In the genomic region with DNA sequence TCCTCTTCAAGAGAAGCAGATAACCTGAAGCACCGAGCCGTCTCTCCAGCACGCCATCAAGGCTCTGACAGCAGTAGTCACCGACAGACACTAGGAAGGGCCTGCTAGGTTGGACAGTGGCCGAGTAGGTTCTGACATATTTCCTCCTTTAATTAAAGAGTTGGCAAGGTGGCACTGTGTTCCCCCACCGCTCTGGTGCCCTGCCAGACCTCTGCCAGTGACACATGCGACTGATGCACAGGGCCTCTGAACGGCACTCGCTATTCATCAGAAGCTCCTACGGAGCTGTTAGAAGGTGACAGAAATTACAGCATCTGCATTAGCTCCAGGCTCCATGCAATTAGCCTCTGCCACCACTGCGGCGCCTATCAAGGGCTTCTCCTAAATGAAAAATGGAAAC, we compare ENCODE assay signal across 18 mouse cellular contexts. TPM values are rescaled to one million over a fixed set of nuclear protein-coding genes. Genes with fewer than 3 reads are reported as not detected.
DNase-seq lines count a peak whose midpoint lies in the region; ATAC-seq and TF ChIP-seq lines count a peak whose summit lies in the region.
"Had no signal": no experiment of that assay in that cellular context is flagged by ENCODE, and none has a peak within 500 bp of the region (broad histone marks: within the 10 kb centered on the region; RNA-seq: fewer than 3 reads in every experiment).

No protein-coding gene starts in this region.

- H3K36me3 ChIP-seq in midbrain, postnatal 0 days (ENCODE audit: insufficient read depth, low read length): no peaks in the 10 kb centered on the region
- H3K36me3 ChIP-seq in midbrain, embryonic 13.5 days: no peaks in the 10 kb centered on the region
- H3K36me3 ChIP-seq: forebrain, embryonic 10.5 days; limb, embryonic 12.5 days; midbrain, embryonic 10.5 days had no signal

- ATAC-seq in midbrain, postnatal 0 days (ENCODE audit: low FRiP score): no peak
- no peak for ATAC-seq in midbrain, embryonic 13.5 days

- 0 out of 2 replicates have a peak, but pooled peaks cover 4% of the 10 kb centered on the region for H3K27me3 ChIP-seq in midbrain, postnatal 0 days (ENCODE audit: insufficient read depth, low read length)
- H3K27me3 ChIP-seq in midbrain, embryonic 13.5 days: peaks cover 4% of the 10 kb centered on the region

- H3K27ac ChIP-seq in midbrain, postnatal 0 days (ENCODE audit: low read depth, low read length): no peak overlapping the region
- H3K27ac ChIP-seq in midbrain, embryonic 13.5 days: no peak overlapping the region
- H3K27ac ChIP-seq: forebrain, embryonic 10.5 days; limb, embryonic 12.5 days; midbrain, embryonic 10.5 days had no signal

- TF ChIP-seq CTCF in midbrain, postnatal 0 days (IDR thresholded peaks at IDR 0.05): no peak

- no peaks in the 10 kb centered on the region for H3K4me1 ChIP-seq in midbrain, postnatal 0 days (ENCODE audit: insufficient read depth, low read length)
- 0 out of 2 replicates have a peak, but pooled peaks cover 6% of the 10 kb centered on the region for H3K4me1 ChIP-seq in midbrain, embryonic 13.5 days (replicated peaks)

- H3K4me2 ChIP-seq in midbrain, postnatal 0 days (ENCODE audit: low read depth, low read length, poor library complexity, severe bottlenecking): no peak overlapping the region
- H3K4me2 ChIP-seq in midbrain, embryonic 13.5 days (replicated peaks): no peak overlapping the region
- H3K4me2 ChIP-seq: heart, embryonic 11.5 days; limb, embryonic 12.5 days; liver, embryonic 11.5 days had no signal

- no peaks in the 10 kb centered on the region for H3K9me3 ChIP-seq in midbrain, postnatal 0 days (ENCODE audit: low read length)
- no peaks in the 10 kb centered on the region for H3K9me3 ChIP-seq in midbrain, embryonic 13.5 days
- H3K9me3 ChIP-seq: forebrain, embryonic 10.5 days; limb, embryonic 12.5 days; midbrain, embryonic 10.5 days had no signal

- WGBS in midbrain, postnatal 0 days: 84% methylated on average over 12 of the region's 12 CpGs
- 84% methylated on average over 12 of the region's 12 CpGs for WGBS in midbrain, embryonic 13.5 days

- peak; percentile 15 for DNase-seq in adrenal gland, postnatal 25 days
- DNase-seq in adrenal gland, postnatal 10 days: no peak
- DNase-seq in midbrain, postnatal 0 days (ENCODE audit: low spot score): peak; percentile 67
- peak; percentile 60 for DNase-seq in cerebellum, adult 8-10 months
- peak; percentile 74 to 81 for DNase-seq in cerebellum, postnatal 36 days
- DNase-seq in heart, adult 18-20 months: no peak
- DNase-seq in heart, adult 11 months: no peak
- DNase-seq: kidney, adult 8-10 months; kidney, postnatal 14 days; lung, adult 18-20 months; lung, postnatal 10 days; thymus, postnatal 25 days had no signal

- H3K4me3 ChIP-seq in midbrain, postnatal 0 days (ENCODE audit: low read depth, low read length): no peak overlapping the region
- H3K4me3 ChIP-seq in midbrain, embryonic 13.5 days (replicated peaks): no peak overlapping the region
- H3K4me3 ChIP-seq: forebrain, embryonic 10.5 days; limb, embryonic 12.5 days; midbrain, embryonic 10.5 days had no signal

- H3K9ac ChIP-seq in midbrain, postnatal 0 days (replicated peaks; ENCODE audit: low read length, poor library complexity, severe bottlenecking): no peak overlapping the region
- no peak overlapping the region for H3K9ac ChIP-seq in midbrain, embryonic 13.5 days (replicated peaks)
- H3K9ac ChIP-seq: limb, embryonic 12.5 days had no signal

RNA-seq across cellular contexts. Expression of gene Bcl11b, which starts 8.6 kb away (rescaled TPM):
- 0.18 and 0.38 TPM in 2 replicates for total RNA-seq in adrenal gland, postnatal 25 days (2021)
- 1 to 10 TPM; 1.7 to 1.9 TPM for total RNA-seq in adrenal gland, postnatal 10 days (2021)
- 55.2 and 56.8 TPM in 2 replicates for total RNA-seq in midbrain, postnatal 0 days (2014; rRNA removed)
- 18.9 and 19.0 TPM in 2 replicates for polyA plus RNA-seq in midbrain, postnatal 0 days (2015; fragmentation: Nextera tagmentation; extraction: Ambion mirVana)
- polyA plus RNA-seq in midbrain, embryonic 13.5 days (2015; fragmentation: Nextera tagmentation; extraction: Ambion mirVana): 19.2 and 27.0 TPM in 2 replicates
- 1 to 10 TPM in 1 of 2 experiments, under 1 TPM in 1; 0.69 to 1.1 TPM for total RNA-seq in heart, adult 18-20 months (2021)

Comparison
In these comparisons a context has a peak if more than half of its experiments do, and no peak if none do; other contexts are left out.
1. DNase-seq: peak in adrenal gland, postnatal 25 days (single experiment), midbrain, postnatal 0 days (single experiment), cerebellum, adult 8-10 months (single experiment) and cerebellum, postnatal 36 days (2 of 2); none in adrenal gland, postnatal 10 days (single experiment), heart, adult 18-20 months (0 of 2) and heart, adult 11 months (single experiment).
2. RNA of gene Bcl11b, which starts 8.6 kb away (total RNA-seq): 55.2 to 56.8 TPM in midbrain, postnatal 0 days; 1.7 to 1.9 TPM in adrenal gland, postnatal 10 days, 0.69 to 1.1 TPM in heart, adult 18-20 months and 0.18 to 0.38 TPM in adrenal gland, postnatal 25 days; every median in the first group is over 10 times any median in the second.